In the genomic region with DNA sequence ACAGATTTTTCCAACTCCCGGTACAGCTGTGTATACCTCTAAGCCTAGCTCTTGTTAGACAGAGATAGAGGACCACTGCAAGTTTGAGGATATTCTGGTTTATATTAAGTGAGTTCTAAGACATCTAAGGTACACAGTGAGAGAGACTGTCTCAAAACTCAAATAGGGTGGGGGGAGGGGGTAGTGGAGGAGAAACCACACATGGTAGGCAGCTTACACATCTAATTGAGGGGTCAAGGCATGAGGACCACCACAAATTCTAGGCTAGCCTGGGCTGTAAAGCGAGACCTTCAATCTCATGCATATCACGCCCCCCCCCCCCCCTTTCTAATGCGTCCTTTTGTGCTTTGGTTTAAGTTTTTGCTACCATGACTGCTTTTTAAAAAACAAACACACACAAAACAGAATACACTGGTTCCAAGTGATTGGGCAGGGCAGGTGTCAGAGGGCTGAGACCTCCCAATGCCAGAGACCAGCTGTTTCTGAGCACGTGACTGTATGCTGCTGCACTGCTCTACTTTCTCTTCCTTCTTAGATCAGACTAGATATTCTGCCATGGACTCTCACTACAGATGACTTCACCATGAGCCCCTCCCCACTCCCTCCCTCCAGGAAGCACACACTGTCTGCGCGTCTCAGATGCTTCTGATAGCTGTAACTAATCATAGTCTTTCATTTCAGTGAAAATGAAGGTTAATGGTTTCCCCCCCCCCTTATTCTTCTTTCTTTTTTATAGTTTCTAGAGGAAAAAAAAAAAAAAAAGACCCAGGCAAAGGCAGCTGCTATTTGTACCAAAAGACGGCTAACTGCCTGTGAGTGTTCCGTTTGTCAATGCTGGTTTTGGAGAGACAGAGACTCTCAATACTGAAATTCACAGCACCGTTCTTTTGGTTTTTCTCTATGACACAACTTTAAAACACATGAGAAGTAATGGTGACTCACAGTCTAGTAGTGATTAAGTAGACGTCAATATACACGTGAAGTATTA, we compare ENCODE assay signal across 7 mouse cellular contexts. TPM values are rescaled to one million over a fixed set of nuclear protein-coding genes. Genes with fewer than 3 reads are reported as not detected.
DNase-seq lines count a peak whose midpoint lies in the region; ATAC-seq lines count a peak whose summit lies in the region.

No protein-coding gene starts in this region.

- peak; percentile 73 for ATAC-seq in hindbrain, embryonic 13.5 days (ENCODE audit: low FRiP score)
- peak; percentile 85 for ATAC-seq in liver, embryonic 13.5 days (ENCODE audit: low read depth)

- no peak overlapping the region for H3K4me3 ChIP-seq in hindbrain, embryonic 13.5 days
- H3K4me3 ChIP-seq in liver, embryonic 13.5 days (replicated peaks): no peak overlapping the region

- H3K4me2 ChIP-seq in hindbrain, embryonic 13.5 days: no peak overlapping the region
- peak overlapping the region; percentile 9 for H3K4me2 ChIP-seq in liver, embryonic 13.5 days

- peak; percentile 82 for DNase-seq in CD4-positive helper T cell, adult 2 months (ENCODE audit: low read depth, low spot score)
- DNase-seq in Muller cell, postnatal 12 days (ENCODE audit: inconsistent ontology term): peak; percentile 51
- peak; percentile 12 for DNase-seq in liver, embryonic 13.5 days
- peak; percentile 48 to 82 for DNase-seq in natural killer cell, adult 2 months (ENCODE audit: low spot score in 2 of 2)
- no peak for DNase-seq in right cerebral cortex, adult 2 months (ENCODE audit: low spot score in 2 of 2)
- DNase-seq in layer of hippocampus, postnatal 36 days: no peak

- no peaks in the 10 kb centered on the region for H3K9me3 ChIP-seq in hindbrain, embryonic 13.5 days
- H3K9me3 ChIP-seq in liver, embryonic 13.5 days (replicated peaks): no peaks in the 10 kb centered on the region

- H3K27ac ChIP-seq in hindbrain, embryonic 13.5 days: no peak overlapping the region
- H3K27ac ChIP-seq in liver, embryonic 13.5 days: no peak overlapping the region

- peaks cover 28% of the 10 kb centered on the region for H3K4me1 ChIP-seq in hindbrain, embryonic 13.5 days (replicated peaks)
- peaks cover 20% of the 10 kb centered on the region for H3K4me1 ChIP-seq in liver, embryonic 13.5 days (replicated peaks)

- no peaks in the 10 kb centered on the region for H3K27me3 ChIP-seq in hindbrain, embryonic 13.5 days
- no peaks in the 10 kb centered on the region for H3K27me3 ChIP-seq in liver, embryonic 13.5 days

- WGBS in hindbrain, embryonic 13.5 days: 46% methylated on average over 12 of the region's 12 CpGs
- WGBS in liver, embryonic 13.5 days (ENCODE audit: insufficient replicate concordance): 45% methylated on average over 12 of the region's 12 CpGs

- no peak overlapping the region for H3K9ac ChIP-seq in hindbrain, embryonic 13.5 days
- no peak overlapping the region for H3K9ac ChIP-seq in liver, embryonic 13.5 days

- no peaks in the 10 kb centered on the region for H3K36me3 ChIP-seq in hindbrain, embryonic 13.5 days
- H3K36me3 ChIP-seq in liver, embryonic 13.5 days: no peaks in the 10 kb centered on the region

RNA-seq across cellular contexts. Expression of gene Fbxo11, which starts 22.7 kb away (rescaled TPM):
- polyA plus RNA-seq in hindbrain, embryonic 13.5 days (2015; fragmentation: Nextera tagmentation; extraction: Ambion mirVana): 26.6 and 27.0 TPM in 2 replicates
- polyA plus RNA-seq in liver, embryonic 13.5 days (2015; fragmentation: Nextera tagmentation; extraction: Ambion mirVana): 3.0 and 4.0 TPM in 2 replicates
- total RNA-seq in layer of hippocampus, postnatal 36 days (2021): 100 to 1,000 TPM; 126 to 132 TPM

Comparison
In these comparisons a context has a peak if more than half of its experiments do, and no peak if none do; other contexts are left out.
1. DNase-seq: peak in CD4-positive helper T cell, adult 2 months (single experiment), Muller cell, postnatal 12 days (single experiment), liver, embryonic 13.5 days (single experiment) and natural killer cell, adult 2 months (2 of 2); none in right cerebral cortex, adult 2 months (0 of 2) and layer of hippocampus, postnatal 36 days (0 of 2).